Mouse (Mus musculus) heart, postnatal 0 days (tissue): ENCODE results near the gene Dok3. TPM values are rescaled to one million over a fixed set of nuclear protein-coding genes. Genes with fewer than 3 reads are reported as not detected.
A peak's percentile ranks its signal among the peaks of the same experiment; 100 is the strongest.

Experiments
- ATAC-seq: fragments of 200-750 bp; cut with Nextera tagmentation; 2 replicates; pipeline ENCODE4 v1.8.0; 2017; ENCODE audit warnings: low read depth, moderate number of reproducible peaks, moderate library complexity; ENCODE audit not compliant: insufficient read depth
- DNase-seq: peaks from one replicate; pipeline ENCODE4 v3.0.0-alpha.2; 2016; ENCODE audit warnings: low spot score
- H3K27ac ChIP-seq: fragments of 300-500 bp; sonication (generic); 2 replicates; pipeline ENCODE4 v1.5.1; 2014; ENCODE audit warnings: low read depth, mild to moderate bottlenecking
- H3K27me3 ChIP-seq: fragments of 300-500 bp; sonication (generic); 2 replicates; pipeline ENCODE4 v1.6.1; 2014; ENCODE audit warnings: low read length, mixed read lengths; ENCODE audit not compliant: control insufficient read depth, insufficient read depth
- H3K36me3 ChIP-seq: fragments of 300-500 bp; sonication (generic); replicated peaks from 2 replicates; pipeline ENCODE4 v1.6.1; 2014; ENCODE audit warnings: low read length, mixed read lengths; ENCODE audit not compliant: control insufficient read depth, insufficient read depth
- H3K4me1 ChIP-seq: fragments of 300-500 bp; sonication (generic); 2 replicates; pipeline ENCODE4 v1.6.1; 2014; ENCODE audit warnings: antibody characterized with exemption; ENCODE audit not compliant: control insufficient read depth, insufficient read depth
- H3K4me2 ChIP-seq: fragments of 300-500 bp; sonication (generic); 2 replicates; pipeline ENCODE4 v1.6.1; 2014; ENCODE audit warnings: low read depth, mild to moderate bottlenecking, low read length, moderate library complexity
- H3K4me3 ChIP-seq: fragments of 300-500 bp; sonication (generic); 2 replicates; pipeline ENCODE4 v1.5.1; 2014; ENCODE audit warnings: low read depth, low read length
- H3K9ac ChIP-seq: fragments of 300-500 bp; sonication (generic); replicated peaks from 2 replicates; pipeline ENCODE4 v1.6.1; 2014; ENCODE audit warnings: low read depth, low read length, mixed read lengths
- H3K9me3 ChIP-seq: fragments of 300-500 bp; sonication (generic); replicated peaks from 2 replicates; pipeline ENCODE4 v1.6.1; 2016; ENCODE audit warnings: low read length; ENCODE audit not compliant: control insufficient read depth
- CTCF ChIP-seq: IDR thresholded peaks from 2 replicates; pipeline ENCODE4 v1.5.1; 2016; ENCODE audit warnings: antibody characterized with exemption, control low read depth, low read depth
- EP300 ChIP-seq: IDR thresholded peaks from 2 replicates; pipeline ENCODE4 v1.6.1; 2016; ENCODE audit warnings: antibody characterized with exemption, low read depth
- WGBS: fragments of 180-500 bp; shearing (Covaris S2); extraction: QIAGEN DNeasy Blood & Tissue Kit; methylation state at CpG from one replicate; pipeline ENCODE4 v1.1.7; 2014; 5-methylcytosine and 5-hydroxymethylcytosine counted together
- polyA plus RNA-seq: library from polyadenylated mRNA; unstranded; fragments of >200 nt; fragmentation: Nextera tagmentation; extraction: Ambion mirVana; gene quantifications from 2 replicates; pipeline ENCODE4 v1.2.1, GENCODE M21; 2015
- total RNA-seq: library from RNA; depleted of rRNA; stranded (reverse); fragments of >200 nt; gene quantifications from 2 replicates; pipeline ENCODE4 v1.2.3, GENCODE M21; 2014; ENCODE audit warnings: low replicate concordance

Dok3 gene
- total and polyA plus RNA-seq, 2 experiments from 2014 or later: 1.4 to 2.8 TPM

DNA sequence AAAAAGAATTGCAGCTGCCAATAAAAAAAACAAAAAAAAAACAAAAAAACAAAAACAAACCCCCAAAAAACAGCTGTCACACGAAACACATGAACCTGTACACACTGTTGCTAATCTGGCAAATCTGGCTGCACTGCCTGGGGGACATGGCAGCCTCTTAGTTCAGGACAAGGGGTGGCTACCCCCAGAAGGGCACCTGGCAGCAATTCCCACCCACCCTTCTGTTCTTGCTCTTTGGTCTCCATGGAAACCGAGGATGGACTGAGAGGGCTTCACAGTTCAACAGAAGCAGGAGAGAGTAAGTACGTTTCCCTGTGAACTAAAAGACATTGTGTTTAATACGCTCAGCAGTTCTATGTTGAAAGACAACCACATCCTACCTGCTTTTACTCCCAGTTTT, 33.4 kb downstream of the Dok3 start:
- no peak overlapping the region for H3K4me3 ChIP-seq
- peaks cover 9% of the 10 kb centered on the region; the same call in 1 of the 2 replicates for H3K4me1 ChIP-seq
- WGBS: 48% methylated on average over 4 of the region's 4 CpGs
- ATAC-seq (no peak), DNase-seq (no peak)
- no peaks in the 10 kb centered on the region for H3K9me3 ChIP-seq
- no peak overlapping the region for H3K9ac ChIP-seq
- H3K27me3 ChIP-seq: peaks cover 67% of the 10 kb centered on the region
- peaks cover 17% of the 10 kb centered on the region for H3K36me3 ChIP-seq
- no peak overlapping the region for H3K4me2 ChIP-seq
- TF ChIP-seq CTCF: no peak
- no peak overlapping the region for H3K27ac ChIP-seq

DNA sequence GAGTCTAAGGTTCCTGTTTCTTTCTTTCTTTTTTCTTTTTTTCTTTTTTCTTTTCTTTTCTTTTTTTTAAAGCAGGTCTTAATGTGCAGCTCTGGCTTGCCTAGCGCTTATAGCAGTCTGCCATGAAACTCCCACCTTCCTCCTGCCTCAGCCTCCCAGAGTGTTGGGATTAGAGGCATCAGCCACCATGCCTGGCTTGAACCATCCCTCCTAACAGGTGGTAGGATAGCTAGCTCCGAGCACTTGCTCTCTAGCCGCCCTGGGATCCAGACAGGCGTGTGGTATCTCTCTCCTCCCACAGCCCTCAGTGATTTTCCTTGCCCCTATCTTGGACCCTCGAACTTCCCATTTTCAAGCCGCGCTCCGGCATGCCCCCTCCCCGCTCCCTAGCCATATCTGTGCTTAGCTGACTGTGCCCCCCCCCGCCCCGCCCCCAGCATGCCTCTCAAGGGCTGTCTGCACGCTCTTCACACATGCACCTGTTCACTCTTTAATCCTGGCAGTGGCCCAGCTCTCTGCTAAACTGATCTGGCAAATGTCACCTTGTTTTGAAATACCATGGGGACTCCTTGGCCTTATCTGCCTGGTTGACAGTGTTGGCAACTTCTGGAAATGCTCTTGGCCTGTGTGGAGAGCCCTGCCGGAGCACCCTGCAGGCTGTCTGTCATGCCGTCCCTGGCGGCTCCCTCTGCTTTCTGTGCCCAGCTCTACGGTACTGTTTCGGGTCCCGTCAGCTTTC, 34.0 kb downstream of the Dok3 start:
- peaks cover 9% of the 10 kb centered on the region; the same call in 1 of the 2 replicates for H3K4me1 ChIP-seq
- H3K4me3 ChIP-seq: no peak overlapping the region
- peak; percentile 91 for TF ChIP-seq EP300
- TF ChIP-seq CTCF: no peak
- no peaks in the 10 kb centered on the region for H3K9me3 ChIP-seq
- ATAC-seq (peak; percentile 91), DNase-seq (peak; percentile 95)
- H3K4me2 ChIP-seq: no peak overlapping the region; the same call in 1 of the 2 replicates
- no peak overlapping the region for H3K27ac ChIP-seq
- 9% methylated on average over 18 of the region's 18 CpGs for WGBS
- H3K27me3 ChIP-seq: peaks cover 65% of the 10 kb centered on the region
- no peak overlapping the region for H3K9ac ChIP-seq
- H3K36me3 ChIP-seq: peaks cover 15% of the 10 kb centered on the region

DNA sequence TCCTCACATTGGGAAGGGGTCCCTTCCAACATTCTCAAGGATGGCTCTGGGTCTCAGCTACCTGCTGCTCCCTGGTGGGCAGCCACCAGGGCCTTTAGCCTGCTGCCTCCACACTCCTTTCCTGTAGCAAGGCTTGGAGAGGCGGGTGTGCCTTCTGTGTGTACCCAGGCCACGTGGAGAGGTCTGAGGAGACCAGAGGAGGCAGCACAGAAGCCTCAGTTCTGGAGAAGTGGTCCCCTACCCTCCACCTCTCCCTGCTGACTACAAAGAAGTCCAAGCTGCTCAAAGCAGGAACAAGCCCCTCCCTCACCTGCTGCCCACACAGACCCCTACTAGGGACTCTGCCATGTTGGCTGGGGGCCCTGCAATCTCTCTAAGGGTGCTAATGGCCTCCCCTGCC, 34.8 kb downstream of the Dok3 start:
- H3K9ac ChIP-seq: no peak overlapping the region
- no peaks in the 10 kb centered on the region for H3K9me3 ChIP-seq
- no peak overlapping the region for H3K4me3 ChIP-seq
- H3K4me2 ChIP-seq: no peak overlapping the region
- no peak overlapping the region for H3K27ac ChIP-seq
- TF ChIP-seq CTCF (no peak), EP300 (no peak)
- WGBS: 14% methylated on average over 2 of the region's 2 CpGs
- no peak for ATAC-seq
- H3K36me3 ChIP-seq: peaks cover 15% of the 10 kb centered on the region
- peaks cover 68% of the 10 kb centered on the region for H3K27me3 ChIP-seq
- H3K4me1 ChIP-seq: peaks cover 9% of the 10 kb centered on the region; the same call in 1 of the 2 replicates
- DNase-seq: no peak

DNA sequence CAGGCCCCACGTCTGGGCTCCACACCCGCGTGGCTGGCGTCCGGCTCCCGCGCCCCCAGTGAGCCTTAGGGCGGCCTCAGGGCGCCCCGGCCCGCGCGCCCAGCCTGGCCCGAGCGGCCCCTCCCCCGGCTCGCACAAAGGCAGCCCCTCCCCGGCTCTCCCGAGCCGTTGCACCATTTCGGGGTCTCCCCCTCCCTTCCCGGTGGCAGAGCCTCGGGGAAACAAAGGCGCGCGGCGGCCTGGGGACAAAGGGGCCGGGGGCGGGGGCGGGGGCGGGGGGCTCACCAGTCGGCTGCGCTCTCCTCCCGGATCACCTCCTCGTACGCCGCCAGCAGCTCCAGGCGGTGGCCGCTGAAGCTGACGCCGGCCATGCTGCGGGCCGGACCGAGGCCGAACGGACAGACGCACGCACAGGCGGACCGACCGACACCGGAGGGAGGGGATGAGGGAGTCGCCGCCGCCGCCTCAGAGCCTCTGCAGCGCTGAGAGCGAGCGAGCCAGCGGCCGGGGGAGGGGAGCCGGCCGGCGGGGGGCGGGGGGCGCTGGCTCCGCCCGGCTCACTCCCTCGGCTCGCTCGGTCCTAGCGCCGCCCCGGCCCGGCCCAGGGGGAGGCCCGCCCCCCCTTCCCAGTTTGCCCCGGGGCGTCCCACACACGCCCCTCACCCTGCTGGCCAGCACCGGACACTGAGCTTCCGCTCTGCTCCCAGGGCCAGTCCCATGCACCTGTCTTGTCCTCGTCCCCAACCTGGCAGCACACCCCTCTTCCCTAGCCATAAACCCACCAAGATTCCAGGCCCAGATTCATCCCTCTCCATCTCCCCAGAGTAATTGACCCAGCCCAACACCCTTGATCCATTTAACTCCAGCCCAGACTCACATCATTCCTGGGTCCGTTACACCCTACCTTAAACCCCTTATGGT, 41.3 kb downstream of the Dok3 start, which contains the start of gene Dbn1:
TSS of gene Dbn1 (minus strand) at position 534 of the 921 bp plus-strand sequence.
- ATAC-seq (peak; percentile 74), DNase-seq (peak; percentile 39)
- Histone ChIP-seq H3K27me3 (peaks cover 87% of the 10 kb centered on the region), H3K4me2 (peak within 1 kb of the TSS; percentile 77), H3K4me1 (0 out of 2 replicates have a peak, but pooled peaks cover 4% of the 10 kb centered on the region), H3K9me3 (no peaks in the 10 kb centered on the region), H3K27ac (peak within 1 kb of the TSS; percentile 78), H3K36me3 (no peaks in the 10 kb centered on the region), H3K4me3 (peak within 1 kb of the TSS; percentile 74), H3K9ac (peak within 1 kb of the TSS; percentile 80)
- 1% methylated on average over 34 of the region's 83 CpGs for WGBS
- TF ChIP-seq CTCF (no peak), EP300 (no peak)

DNA sequence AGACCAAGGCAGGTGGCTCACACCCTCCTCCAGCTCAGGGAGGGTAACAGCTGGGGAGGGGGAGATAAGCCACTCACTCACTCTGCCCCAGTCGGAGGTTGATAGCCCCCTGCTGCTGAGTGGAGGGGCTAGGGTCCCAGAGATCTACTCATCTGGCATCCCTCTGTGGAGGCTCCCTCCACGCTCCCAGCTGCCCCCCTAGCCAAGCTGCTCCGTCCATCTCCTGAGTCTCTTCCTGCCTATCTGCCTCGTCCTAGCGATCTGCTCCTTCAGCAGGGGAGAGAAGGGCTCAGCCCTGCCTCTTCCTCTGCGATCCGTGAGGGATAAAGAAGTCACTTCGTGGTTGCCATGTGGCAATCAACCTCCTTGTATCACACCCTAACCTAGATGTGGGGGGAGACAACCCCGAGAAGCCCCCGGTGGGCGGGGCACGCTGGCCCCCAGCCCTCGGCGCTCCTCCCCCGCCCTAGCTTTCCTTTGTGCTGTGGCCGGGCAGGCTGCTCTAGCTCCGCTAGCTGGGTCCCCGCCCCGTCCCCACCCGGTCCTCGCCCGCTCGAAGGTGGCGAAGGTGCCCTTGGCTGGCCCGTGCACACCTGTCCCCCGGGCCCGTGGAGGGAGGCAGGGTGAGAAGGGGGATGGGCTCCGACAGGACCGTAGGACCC, 42.0 kb downstream of the Dok3 start:
- DNase-seq (no peak), ATAC-seq (peak; percentile 39)
- no peak for TF ChIP-seq EP300
- TF ChIP-seq CTCF: no peak
- 2% methylated on average over 27 of the region's 29 CpGs for WGBS
- H3K27ac ChIP-seq: peak overlapping the region; percentile 78
- no peaks in the 10 kb centered on the region for H3K36me3 ChIP-seq
- H3K27me3 ChIP-seq: peaks cover 85% of the 10 kb centered on the region
- peak overlapping the region; percentile 77 for H3K4me2 ChIP-seq
- H3K4me3 ChIP-seq: peak overlapping the region; percentile 74
- H3K4me1 ChIP-seq: 0 out of 2 replicates have a peak, but pooled peaks cover 4% of the 10 kb centered on the region
- H3K9me3 ChIP-seq: no peaks in the 10 kb centered on the region
- peak overlapping the region; percentile 80 for H3K9ac ChIP-seq
